Mouse (Mus musculus) effector memory CD4-positive, alpha-beta T cell, adult 5 months (primary cell): Measurements from ENCODE around the gene Gm6164. TPM values are rescaled to one million over a fixed set of nuclear protein-coding genes. Genes with fewer than 3 reads are reported as not detected.

Experiments used
- polyA plus RNA-seq: library from polyadenylated mRNA; unstranded; fragments of 100-300 nt; shearing (Covaris generic); gene quantifications from one replicate; pipeline ENCODE4 v1.2.1, GENCODE M21; 2017

Gene Gm6164
- polyA plus RNA-seq = not detected

GRCm38 (mm10) chr7:20205507-20205906, at the start of gene Gm6164:
Gene Gm6164, minus strand, starts transcription at chr7:20205607.

GRCm38 (mm10) chr7:20233728-20234127, 28.3 kb upstream of the Gm6164 start, which contains the start of gene Gm4498:
Gene Gm4498, minus strand, starts transcription at chr7:20233828.

GRCm38 (mm10) chr7:20193410-20193809, 12.0 kb downstream of the Gm6164 start, which contains the start of gene Vmn1r95:
Gene Vmn1r95, plus strand, starts transcription at chr7:20193710.

GRCm38 (mm10) chr7:20168277-20168676, 37.1 kb downstream of the Gm6164 start, which contains the start of gene Vmn1r94:
Gene Vmn1r94, minus strand, starts transcription at chr7:20168377.

Other genes starting within 250 kb of the Gm6164 start
- not detected for gene Ceacam20, start 240.2 kb downstream of the Gm6164 start, polyA plus RNA-seq
- not detected for gene Nlrp9b, start 214.1 kb downstream of the Gm6164 start, polyA plus RNA-seq
- gene Vmn1r91, start 105.9 kb downstream of the Gm6164 start, polyA plus RNA-seq = 0.24 TPM
- gene Gm16442, start 83.0 kb downstream of the Gm6164 start, polyA plus RNA-seq = not detected
- gene Vmn1r93, start 66.5 kb downstream of the Gm6164 start, polyA plus RNA-seq = not detected
- not detected for gene Vmn1r94, start 37.2 kb downstream of the Gm6164 start, polyA plus RNA-seq
- gene Vmn1r95, start 11.9 kb downstream of the Gm6164 start, polyA plus RNA-seq = not detected
- not detected for gene Gm4498, start 28.2 kb upstream of the Gm6164 start, polyA plus RNA-seq
- 0.69 TPM for gene Gm5890, start 57.2 kb upstream of the Gm6164 start, polyA plus RNA-seq
- not detected for gene Gm4133, start 128.5 kb upstream of the Gm6164 start, polyA plus RNA-seq
- not detected for gene Gm5728, start 169.8 kb upstream of the Gm6164 start, polyA plus RNA-seq
- gene Vmn1r100, start 212.3 kb upstream of the Gm6164 start, polyA plus RNA-seq = not detected
- not detected for gene Vmn1r101, start 237.0 kb upstream of the Gm6164 start, polyA plus RNA-seq